Mouse (Mus musculus) lung, postnatal 25 days (tissue): Measurements from ENCODE around the gene Cyld.
"Not testable (repeated sequence)": the region's sequence is repeated elsewhere in the genome, so short reads cannot be mapped to it uniquely, and the experiment has no call there.

Source experiments
- DNase-seq: peaks from one replicate; pipeline ENCODE4 v3.0.0; 2022; ENCODE audit warnings: low spot score

Cyld gene

DNA sequence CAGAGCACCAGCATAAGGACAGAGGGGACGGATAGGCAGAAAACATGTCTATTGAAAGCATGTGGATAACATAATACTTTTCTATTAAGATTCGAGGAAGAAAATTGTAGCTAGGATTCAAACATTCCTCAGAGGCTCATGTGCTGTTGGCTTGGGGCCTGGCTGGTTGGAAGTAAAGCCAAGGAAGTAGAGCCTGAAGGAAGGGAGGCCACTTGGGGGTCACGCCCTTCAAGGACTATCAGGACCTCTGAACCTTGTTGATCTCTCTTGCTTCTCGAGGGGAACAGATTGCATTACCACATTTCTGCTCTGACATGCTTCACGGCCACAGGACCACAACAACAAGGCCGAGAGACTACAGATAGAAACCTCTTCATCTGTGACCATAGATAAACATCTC lies 7.7 kb upstream of the Cyld start:
- DNase-seq, result no peak

- DNase-seq, result no peak
These were observed 6.9 kb upstream of the Cyld start for GRCm38 (mm10) chr8:88689891-88690290.

- no peak for DNase-seq
These were observed 5.4 kb upstream of the Cyld start for GRCm38 (mm10) chr8:88691342-88691948.

- no peak for DNase-seq
These were observed 4.9 kb upstream of the Cyld start for GRCm38 (mm10) chr8:88691961-88692360.

- DNase-seq, result no peak
These were observed 4.0 kb upstream of the Cyld start for GRCm38 (mm10) chr8:88692866-88693265.

DNA sequence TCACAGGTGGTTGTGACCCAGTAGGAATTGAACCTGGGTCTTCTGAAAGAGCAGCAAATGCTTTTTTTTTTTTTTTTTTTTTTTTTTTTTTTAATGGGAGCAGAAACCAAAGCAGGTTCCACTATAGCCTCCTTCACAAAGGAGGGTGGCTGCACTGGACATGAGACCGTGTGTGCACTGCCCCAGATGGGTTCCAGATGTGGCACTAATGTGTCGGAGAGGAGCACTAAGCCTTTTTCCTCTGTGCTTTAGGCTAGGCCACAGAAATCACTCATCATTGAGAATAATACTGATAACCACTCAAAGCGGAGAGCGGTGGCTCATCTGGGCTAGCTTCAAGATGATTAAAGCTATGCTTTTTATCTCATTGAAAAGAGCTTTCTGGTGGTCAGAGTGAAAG lies 3.5 kb upstream of the Cyld start:
- no peak for DNase-seq

DNA sequence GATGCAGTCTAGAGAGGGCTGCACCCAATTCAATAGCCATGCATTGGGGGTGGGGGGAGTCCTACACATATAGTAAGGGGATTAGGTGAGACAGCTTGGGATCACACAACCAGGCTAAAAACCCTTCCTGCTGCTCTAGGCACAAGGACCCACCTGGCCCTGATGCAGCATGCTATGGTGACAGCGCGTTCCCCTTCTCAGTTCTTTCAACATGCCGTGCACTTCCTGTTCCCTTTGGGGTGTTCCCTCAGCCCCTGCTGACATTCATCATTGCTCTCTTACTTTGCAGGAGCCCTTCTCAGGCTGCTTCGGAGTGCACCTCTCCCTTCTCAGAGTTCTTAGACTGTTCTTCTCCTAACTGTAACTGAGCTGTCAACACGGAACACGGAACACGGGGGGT lies 2.5 kb upstream of the Cyld start:
- DNase-seq, result peak; percentile 42

- DNase-seq, result no peak
These were observed 600 bp upstream of the Cyld start for GRCm38 (mm10) chr8:88696228-88696627.

DNA sequence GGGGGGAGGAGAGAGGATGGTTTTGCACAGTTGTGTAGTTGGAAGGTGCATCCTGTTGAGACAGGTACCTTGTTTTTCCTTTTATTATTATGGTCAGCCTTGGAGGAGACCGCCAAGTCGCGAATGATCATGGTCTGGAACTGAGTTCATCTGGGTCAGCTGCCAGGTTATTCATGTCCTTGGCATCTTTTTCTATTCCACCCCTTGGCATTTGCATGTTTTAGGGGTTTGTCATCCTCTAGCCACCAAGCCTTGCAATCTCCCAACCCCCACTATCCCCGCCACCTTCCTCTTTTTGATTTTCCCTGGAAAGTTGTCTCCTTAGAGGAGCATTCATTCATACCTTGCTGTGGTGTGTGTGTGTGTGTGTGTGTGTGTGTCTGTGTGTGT lies 809 bp downstream of the Cyld start:
- no peak for DNase-seq

DNA sequence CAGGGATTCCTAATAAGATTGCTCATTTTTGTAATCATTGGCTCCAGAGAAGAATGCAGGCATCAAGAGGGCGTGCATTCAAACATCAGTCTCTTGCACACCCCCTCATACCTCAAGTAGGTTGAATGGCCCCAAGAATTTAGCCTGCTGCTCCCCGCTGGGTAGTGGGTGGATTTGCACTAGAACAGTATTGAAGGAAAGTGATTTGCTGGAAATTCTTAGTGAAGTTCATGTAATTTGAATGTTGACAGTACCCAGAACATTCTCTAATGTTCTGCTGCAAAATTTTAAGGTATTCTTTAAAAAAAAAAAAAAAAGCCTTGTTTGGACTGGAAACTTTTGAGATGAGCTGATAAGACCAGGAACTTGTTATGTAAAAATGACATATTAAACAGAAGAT lies 1.2 kb downstream of the Cyld start:
- DNase-seq, result no peak

DNA sequence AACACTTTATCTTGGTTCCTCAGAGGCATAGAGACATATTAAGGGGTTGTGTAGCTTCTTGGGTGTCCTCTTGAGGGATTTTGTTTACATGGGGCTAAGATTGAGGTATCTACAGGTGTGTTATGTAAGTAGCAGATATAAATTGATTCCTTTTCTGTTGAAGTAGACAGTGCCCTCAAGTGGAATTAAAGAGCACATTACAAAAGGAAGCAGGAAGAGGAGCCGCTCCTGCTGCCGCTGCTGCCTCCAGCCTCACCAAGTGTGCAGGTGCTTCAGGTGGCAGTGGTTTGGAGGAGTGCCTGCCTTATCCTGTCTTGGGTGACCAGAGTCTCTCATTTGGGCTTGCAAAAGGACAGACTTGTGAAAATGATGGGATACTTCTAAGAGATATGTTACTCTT lies 4.8 kb downstream of the Cyld start:
- DNase-seq, result peak; percentile 28

- no peak for DNase-seq
These were observed 6.0 kb downstream of the Cyld start for GRCm38 (mm10) chr8:88702816-88703215.

- no peak for DNase-seq
These were observed 26.6 kb downstream of the Cyld start for GRCm38 (mm10) chr8:88723256-88723963.

GRCm38 (mm10) chr8:88755175-88755791 lies 58.5 kb downstream of the Cyld start:
- DNase-seq, result peak; percentile 83

DNA sequence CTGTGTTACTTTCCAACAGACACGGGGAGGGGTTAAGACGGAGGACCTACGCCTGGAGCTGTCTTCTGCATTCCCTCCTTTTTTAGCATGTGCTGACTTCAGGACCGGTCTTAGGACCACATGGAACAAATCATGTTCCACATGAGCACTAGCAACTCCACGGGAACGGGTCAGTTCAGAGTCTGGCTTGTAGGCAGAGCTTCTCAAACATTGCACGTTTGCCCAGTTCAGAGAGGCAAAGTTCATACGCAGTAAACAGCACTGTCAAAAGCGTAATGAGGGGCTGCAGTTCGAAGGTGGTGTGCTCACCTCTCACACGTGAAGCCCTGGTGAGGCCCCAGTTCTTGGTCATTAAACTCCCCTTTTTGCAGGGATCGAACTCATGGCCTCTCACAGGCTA lies 65.2 kb downstream of the Cyld start:
- no peak for DNase-seq

- DNase-seq, result no peak
These were observed 74.4 kb downstream of the Cyld start for GRCm38 (mm10) chr8:88771241-88771640.

DNA sequence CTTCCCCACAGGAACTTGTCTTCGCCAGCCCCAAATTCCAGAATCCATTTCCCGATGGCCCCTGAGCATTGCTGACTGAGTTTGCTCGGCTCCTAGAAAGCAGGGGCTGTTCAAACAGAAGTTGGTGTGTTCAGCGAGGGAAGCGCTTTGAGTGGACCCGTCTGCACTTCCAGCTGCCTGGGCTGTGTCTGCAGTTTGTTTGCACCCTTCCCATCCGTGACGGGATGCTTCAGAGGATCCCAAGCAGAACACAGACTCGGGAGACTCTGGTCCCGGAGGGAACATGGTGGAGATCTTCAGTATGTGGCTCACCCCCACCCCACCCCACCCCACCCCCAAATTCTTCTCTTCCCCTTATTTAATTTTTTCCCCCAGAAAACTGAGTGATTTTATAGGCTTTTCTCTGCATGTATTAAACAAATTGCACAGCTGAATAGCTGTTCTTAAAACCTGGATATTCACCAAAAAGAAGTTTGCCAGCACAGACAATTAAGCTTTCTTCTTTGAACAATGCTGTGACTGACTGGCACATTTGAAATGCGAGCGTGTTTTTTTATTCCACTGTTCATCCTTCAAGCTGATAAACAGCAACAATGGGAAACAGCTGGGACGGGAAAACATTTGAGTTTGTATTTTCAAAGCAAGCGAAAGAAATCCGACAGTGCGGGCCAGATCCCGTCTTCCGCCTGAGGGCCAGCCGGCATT lies 77.9 kb downstream of the Cyld start:
- no peak for DNase-seq

DNA sequence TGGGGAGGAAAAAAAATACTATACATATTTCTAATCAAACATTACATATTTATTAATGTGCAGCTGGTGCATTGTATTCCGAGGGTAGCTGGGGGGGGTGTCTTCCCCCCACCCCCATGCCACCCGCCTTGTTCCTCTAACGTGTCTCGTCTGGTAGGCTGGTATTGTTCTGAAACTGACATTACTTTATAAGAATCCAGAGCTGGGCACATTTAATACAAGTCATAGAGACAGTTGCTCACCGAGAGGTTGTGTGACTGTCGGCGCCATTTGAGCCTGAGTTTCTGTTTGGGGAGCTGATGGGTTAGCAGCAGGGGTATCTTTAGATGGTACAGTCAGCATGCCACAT lies 78.4 kb downstream of the Cyld start:
- DNase-seq, result no peak

DNA sequence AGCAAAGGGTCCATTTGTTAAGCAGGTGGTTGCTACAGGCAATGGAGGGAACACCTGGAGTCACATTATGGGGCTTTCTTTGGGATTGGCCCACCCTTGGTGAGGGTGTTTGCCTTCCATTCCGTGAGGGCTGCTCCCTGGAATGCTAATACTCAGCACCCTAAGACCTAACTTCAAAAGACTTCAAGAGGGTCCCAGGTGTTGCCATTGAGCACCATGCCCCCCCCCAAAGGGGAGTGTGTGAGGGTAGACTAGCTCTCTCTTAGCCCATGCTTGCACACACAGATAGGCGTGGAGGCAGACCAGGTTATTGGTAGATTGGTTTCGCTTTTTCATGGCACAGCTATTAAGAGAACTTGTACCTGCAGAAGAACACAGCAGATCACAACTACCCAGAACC lies 83.3 kb downstream of the Cyld start:
- DNase-seq, result no peak

DNA sequence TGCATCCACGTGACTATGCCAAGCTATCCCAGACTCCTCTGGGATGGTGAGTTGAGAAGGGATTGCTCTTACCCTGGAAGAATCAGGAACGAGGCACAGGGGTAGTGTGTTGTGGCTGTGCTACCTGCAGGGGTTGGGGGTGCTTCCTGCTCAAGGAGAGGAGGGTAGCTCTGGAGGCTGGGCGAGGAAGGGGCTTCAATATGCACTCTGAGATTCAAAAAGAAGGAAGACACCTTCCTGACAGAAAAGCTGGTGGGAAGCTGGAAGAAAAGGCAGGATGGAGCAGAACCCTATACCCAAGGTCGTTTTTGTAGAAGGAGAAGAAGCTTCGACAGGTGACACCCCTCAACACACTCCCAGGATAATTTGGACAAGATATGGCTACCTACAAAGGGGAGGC lies 84.5 kb downstream of the Cyld start:
- no peak for DNase-seq

- no peak for DNase-seq
These were observed 86.9 kb downstream of the Cyld start for GRCm38 (mm10) chr8:88783722-88784121.

- DNase-seq, result not testable (repeated sequence)
These were observed 91.5 kb downstream of the Cyld start for GRCm38 (mm10) chr8:88788335-88788734.

GRCm38 (mm10) chr8:88792691-88793323 lies 96.0 kb downstream of the Cyld start:
- no peak for DNase-seq
